Mouse (Mus musculus) ZHBTc4 (cell line): Measurements from ENCODE around the gene Sos1.

Source experiments
- DNase-seq: peaks from one replicate; pipeline ENCODE4 v3.0.0-alpha.2; 2011; ENCODE audit warnings: low read depth, low spot score

The Sos1 gene

GRCm38 (mm10) chr17:80480031-80480854 is at the start of gene Sos1:
TSS of gene Sos1 (minus strand) at chr17:80480453.
- DNase-seq: peak; percentile 91

- DNase-seq: no peak
Measured at GRCm38 (mm10) chr17:80523231-80523630, 43.0 kb upstream of the Sos1 start.

- no peak for DNase-seq
Measured at GRCm38 (mm10) chr17:80522229-80522556, 41.9 kb upstream of the Sos1 start.

- DNase-seq: no peak
Measured at GRCm38 (mm10) chr17:80521521-80522228, 41.4 kb upstream of the Sos1 start.

GRCm38 (mm10) chr17:80520537-80520936 is 40.3 kb upstream of the Sos1 start:
- no peak for DNase-seq

- DNase-seq: no peak
Measured at GRCm38 (mm10) chr17:80518811-80519210, 38.6 kb upstream of the Sos1 start.

- DNase-seq: no peak
Measured at GRCm38 (mm10) chr17:80517244-80517643, 37.0 kb upstream of the Sos1 start.

GRCm38 (mm10) chr17:80515956-80516355 is 35.7 kb upstream of the Sos1 start:
- DNase-seq: no peak

GRCm38 (mm10) chr17:80515513-80515912 is 35.3 kb upstream of the Sos1 start:
- DNase-seq: no peak

GRCm38 (mm10) chr17:80513766-80514165 is 33.5 kb upstream of the Sos1 start:
- no peak for DNase-seq

- no peak for DNase-seq
Measured at GRCm38 (mm10) chr17:80510459-80510855, 30.2 kb upstream of the Sos1 start.

GRCm38 (mm10) chr17:80509494-80510458 is 29.5 kb upstream of the Sos1 start:
- no peak for DNase-seq

GRCm38 (mm10) chr17:80505766-80506165 is 25.5 kb upstream of the Sos1 start:
- DNase-seq: no peak

GRCm38 (mm10) chr17:80505342-80505741 is 25.1 kb upstream of the Sos1 start:
- DNase-seq: no peak

GRCm38 (mm10) chr17:80501805-80502172 is 21.5 kb upstream of the Sos1 start:
- DNase-seq: no peak

GRCm38 (mm10) chr17:80501037-80501804 is 21.0 kb upstream of the Sos1 start:
- DNase-seq: no peak

GRCm38 (mm10) chr17:80500025-80500424 is 19.8 kb upstream of the Sos1 start:
- DNase-seq: peak; percentile 35

GRCm38 (mm10) chr17:80498600-80499268 is 18.5 kb upstream of the Sos1 start:
- DNase-seq: no peak

- DNase-seq: peak; percentile 72
Measured at GRCm38 (mm10) chr17:80497183-80497601, 16.9 kb upstream of the Sos1 start.

- no peak for DNase-seq
Measured at GRCm38 (mm10) chr17:80496607-80497170, 16.4 kb upstream of the Sos1 start.
